Mouse (Mus musculus): ENCODE results near the gene Suco. TPM values are rescaled to one million over a fixed set of nuclear protein-coding genes. Genes with fewer than 3 reads are reported as not detected.

The Suco gene
- polyA plus RNA-seq, 1 experiment from 2014 or later, result 13.1 TPM

- H3K27me3 ChIP-seq (replicated peaks; ENCODE audit: insufficient read depth, low read length), result no peaks in the 10 kb centered on the region
- no peaks in the 10 kb centered on the region for H3K4me1 ChIP-seq (ENCODE audit: insufficient read depth, low read depth, low read length)
- WGBS, result 39% methylated on average over 10 of the region's 10 CpGs
- H3K9ac ChIP-seq (replicated peaks; ENCODE audit: low read depth), result no peak overlapping the region
- no peak overlapping the region; the same call in 1 of the 2 replicates for H3K4me2 ChIP-seq (replicated peaks; ENCODE audit: low read depth, low read length)
- peak; percentile 53; the same call in 1 of the 2 replicates for ATAC-seq
- TF ChIP-seq EP300 (IDR thresholded peaks at IDR 0.05) (no peak), CTCF (IDR thresholded peaks at IDR 0.05) (no peak)
- H3K36me3 ChIP-seq (ENCODE audit: insufficient read depth, low read length), result no peaks in the 10 kb centered on the region
- no peak overlapping the region for H3K4me3 ChIP-seq (ENCODE audit: low read depth, low read length)
- H3K27ac ChIP-seq (ENCODE audit: low read length), result no peak overlapping the region
- peak; percentile 35 for DNase-seq (ENCODE audit: low spot score)
- no peaks in the 10 kb centered on the region for H3K9me3 ChIP-seq (ENCODE audit: low read length)
These were observed 19.6 kb upstream of the Suco start for GRCm38 (mm10) chr1:161896130-161896529.

GRCm38 (mm10) chr1:161895014-161895413 lies 18.5 kb upstream of the Suco start:
- WGBS, result 90% methylated on average over 3 of the region's 3 CpGs
- Histone ChIP-seq H3K4me2 (replicated peaks; ENCODE audit: low read depth, low read length) (no peak overlapping the region), H3K36me3 (ENCODE audit: insufficient read depth, low read length) (no peaks in the 10 kb centered on the region), H3K9me3 (ENCODE audit: low read length) (no peaks in the 10 kb centered on the region), H3K4me3 (ENCODE audit: low read depth, low read length) (no peak overlapping the region), H3K27ac (ENCODE audit: low read length) (no peak overlapping the region), H3K27me3 (replicated peaks; ENCODE audit: insufficient read depth, low read length) (no peaks in the 10 kb centered on the region), H3K4me1 (ENCODE audit: insufficient read depth, low read depth, low read length) (no peaks in the 10 kb centered on the region), H3K9ac (replicated peaks; ENCODE audit: low read depth) (no peak overlapping the region)
- ATAC-seq (no peak), DNase-seq (ENCODE audit: low spot score) (no peak)
- TF ChIP-seq CTCF (IDR thresholded peaks at IDR 0.05), result no peak
- no peak for TF ChIP-seq EP300 (IDR thresholded peaks at IDR 0.05)

DNA sequence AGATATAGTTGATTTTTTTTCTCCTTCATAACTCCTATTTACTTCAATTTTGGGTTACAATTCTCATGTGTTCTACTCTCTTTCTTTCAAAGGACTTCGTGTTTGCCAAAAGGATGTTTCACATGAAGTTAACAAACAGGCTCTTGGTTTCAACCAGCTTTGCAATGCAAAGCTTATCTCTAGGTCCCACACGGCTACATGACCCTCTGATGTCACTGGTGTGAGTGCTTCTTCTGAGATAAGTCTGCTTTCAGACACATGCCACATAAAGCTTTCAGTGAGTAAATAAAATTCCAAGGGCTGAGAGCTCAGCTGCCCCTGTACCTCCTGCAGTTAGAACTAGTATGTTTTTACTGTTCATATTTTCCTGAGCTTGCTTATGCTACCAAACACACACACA lies 18.1 kb upstream of the Suco start:
- Histone ChIP-seq H3K4me1 (ENCODE audit: insufficient read depth, low read depth, low read length) (no peaks in the 10 kb centered on the region), H3K27ac (ENCODE audit: low read length) (no peak overlapping the region), H3K9me3 (ENCODE audit: low read length) (no peaks in the 10 kb centered on the region), H3K36me3 (ENCODE audit: insufficient read depth, low read length) (no peaks in the 10 kb centered on the region), H3K27me3 (replicated peaks; ENCODE audit: insufficient read depth, low read length) (no peaks in the 10 kb centered on the region), H3K9ac (replicated peaks; ENCODE audit: low read depth) (no peak overlapping the region), H3K4me2 (replicated peaks; ENCODE audit: low read depth, low read length) (no peak overlapping the region), H3K4me3 (ENCODE audit: low read depth, low read length) (no peak overlapping the region)
- WGBS, result 20% methylated on average over 2 of the region's 2 CpGs
- ATAC-seq (peak; percentile 44), DNase-seq (ENCODE audit: low spot score) (peak; percentile 7)
- TF ChIP-seq EP300 (IDR thresholded peaks at IDR 0.05), result no peak
- no peak for TF ChIP-seq CTCF (IDR thresholded peaks at IDR 0.05)

DNA sequence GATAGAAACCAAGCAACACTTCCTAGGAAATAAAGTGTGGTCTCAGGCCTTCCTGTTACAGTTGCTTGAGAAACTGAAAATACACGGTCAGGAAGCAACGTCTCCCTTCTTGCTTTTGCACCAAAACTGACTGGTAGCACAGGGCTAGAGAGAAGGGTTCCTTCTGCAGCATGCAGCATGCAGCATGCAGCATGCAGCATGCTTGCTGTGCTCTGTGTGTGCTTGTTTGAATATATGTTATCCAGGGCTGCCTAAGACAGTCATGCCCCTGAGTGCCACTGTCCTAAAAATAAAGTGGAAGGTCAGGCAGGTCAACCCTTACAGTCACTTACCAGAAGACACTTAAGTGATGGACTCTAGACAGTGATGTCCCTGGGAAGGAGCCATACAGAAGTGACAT lies 17.6 kb upstream of the Suco start:
- Histone ChIP-seq H3K4me1 (ENCODE audit: insufficient read depth, low read depth, low read length) (no peaks in the 10 kb centered on the region), H3K9ac (replicated peaks; ENCODE audit: low read depth) (no peak overlapping the region), H3K4me2 (replicated peaks; ENCODE audit: low read depth, low read length) (no peak overlapping the region), H3K27me3 (replicated peaks; ENCODE audit: insufficient read depth, low read length) (no peaks in the 10 kb centered on the region), H3K9me3 (ENCODE audit: low read length) (no peaks in the 10 kb centered on the region), H3K4me3 (ENCODE audit: low read depth, low read length) (no peak overlapping the region), H3K27ac (ENCODE audit: low read length) (no peak overlapping the region), H3K36me3 (ENCODE audit: insufficient read depth, low read length) (no peaks in the 10 kb centered on the region)
- WGBS, result 34% methylated on average over 2 of the region's 2 CpGs
- no peak for DNase-seq (ENCODE audit: low spot score)
- ATAC-seq, result no peak
- TF ChIP-seq EP300 (IDR thresholded peaks at IDR 0.05), result no peak
- no peak for TF ChIP-seq CTCF (IDR thresholded peaks at IDR 0.05)

- ATAC-seq (no peak), DNase-seq (ENCODE audit: low spot score) (no peak)
- Histone ChIP-seq H3K36me3 (ENCODE audit: insufficient read depth, low read length) (no peaks in the 10 kb centered on the region), H3K9me3 (ENCODE audit: low read length) (no peaks in the 10 kb centered on the region), H3K4me1 (ENCODE audit: insufficient read depth, low read depth, low read length) (no peaks in the 10 kb centered on the region), H3K9ac (replicated peaks; ENCODE audit: low read depth) (no peak overlapping the region), H3K4me2 (replicated peaks; ENCODE audit: low read depth, low read length) (no peak overlapping the region), H3K4me3 (ENCODE audit: low read depth, low read length) (no peak overlapping the region), H3K27me3 (replicated peaks; ENCODE audit: insufficient read depth, low read length) (no peaks in the 10 kb centered on the region), H3K27ac (ENCODE audit: low read length) (no peak overlapping the region)
- TF ChIP-seq EP300 (IDR thresholded peaks at IDR 0.05), result no peak
- 91% methylated on average over 3 of the region's 3 CpGs for WGBS
These were observed 12.3 kb upstream of the Suco start for GRCm38 (mm10) chr1:161888823-161889222.

DNA sequence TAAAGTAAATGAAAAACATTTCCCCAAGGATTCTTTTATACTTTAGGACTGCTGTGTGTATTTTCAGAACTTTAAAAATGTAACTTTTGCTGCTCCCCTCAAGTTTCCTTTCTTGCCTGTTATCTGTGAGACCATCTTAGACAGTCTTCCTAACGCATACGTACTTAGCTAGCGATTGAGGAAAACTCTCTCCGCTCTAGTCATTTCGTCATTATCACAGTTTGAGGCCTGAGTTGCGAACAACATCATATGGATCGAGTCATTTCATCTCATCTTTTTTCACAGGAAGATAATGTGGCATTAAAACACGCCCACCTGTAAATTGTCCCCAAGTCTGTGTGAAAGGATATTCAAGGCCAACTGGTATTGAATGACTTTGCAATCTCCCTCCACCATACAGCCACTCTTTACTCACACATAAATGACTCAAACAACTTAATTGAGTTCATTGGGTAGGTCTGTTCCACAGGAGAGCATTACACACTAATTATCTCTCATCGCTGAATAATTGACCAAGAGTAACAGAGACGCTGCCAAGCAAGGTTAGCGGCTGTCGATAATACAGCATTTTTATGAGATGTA lies 11.3 kb upstream of the Suco start:
- no peak for ATAC-seq
- Histone ChIP-seq H3K36me3 (ENCODE audit: insufficient read depth, low read length) (no peaks in the 10 kb centered on the region), H3K9me3 (ENCODE audit: low read length) (no peaks in the 10 kb centered on the region), H3K4me2 (replicated peaks; ENCODE audit: low read depth, low read length) (no peak overlapping the region), H3K27ac (ENCODE audit: low read length) (no peak overlapping the region), H3K27me3 (replicated peaks; ENCODE audit: insufficient read depth, low read length) (no peaks in the 10 kb centered on the region), H3K4me3 (ENCODE audit: low read depth, low read length) (no peak overlapping the region), H3K4me1 (ENCODE audit: insufficient read depth, low read depth, low read length) (no peaks in the 10 kb centered on the region), H3K9ac (replicated peaks; ENCODE audit: low read depth) (no peak overlapping the region)
- 86% methylated on average over 12 of the region's 12 CpGs for WGBS
- no peak for DNase-seq (ENCODE audit: low spot score)
- TF ChIP-seq EP300 (IDR thresholded peaks at IDR 0.05) (no peak), CTCF (IDR thresholded peaks at IDR 0.05) (no peak)

- no peaks in the 10 kb centered on the region for H3K27me3 ChIP-seq (replicated peaks; ENCODE audit: insufficient read depth, low read length)
- H3K4me3 ChIP-seq (ENCODE audit: low read depth, low read length), result no peak overlapping the region
- no peak for ATAC-seq
- H3K9ac ChIP-seq (replicated peaks; ENCODE audit: low read depth), result no peak overlapping the region
- H3K4me2 ChIP-seq (replicated peaks; ENCODE audit: low read depth, low read length), result no peak overlapping the region
- H3K4me1 ChIP-seq (ENCODE audit: insufficient read depth, low read depth, low read length), result no peaks in the 10 kb centered on the region
- TF ChIP-seq CTCF (IDR thresholded peaks at IDR 0.05) (no peak), EP300 (IDR thresholded peaks at IDR 0.05) (no peak)
- H3K27ac ChIP-seq (ENCODE audit: low read length), result no peak overlapping the region
- WGBS, result 69% methylated on average over 1 of the region's 1 CpGs
- DNase-seq (ENCODE audit: low spot score), result no peak
- H3K9me3 ChIP-seq (ENCODE audit: low read length), result no peaks in the 10 kb centered on the region
- no peaks in the 10 kb centered on the region for H3K36me3 ChIP-seq (ENCODE audit: insufficient read depth, low read length)
These were observed 9.3 kb upstream of the Suco start for GRCm38 (mm10) chr1:161885762-161886161.
